Mouse (Mus musculus) brain, adult 10 weeks (tissue): Measurements from ENCODE around the gene Itgae. TPM values are rescaled to one million over a fixed set of nuclear protein-coding genes. Genes with fewer than 3 reads are reported as not detected.

Experiments
- polyA plus RNA-seq: library from polyadenylated mRNA; stranded (reverse); fragments of 350-450 nt; fragmentation: Illumina TruSeq; extraction: RNeasy Lipid Tissue Mini Kit (QIAGEN cat#74804); gene quantifications from one replicate; pipeline ENCODE4 v1.2.3, GENCODE M21; 2015; ENCODE audit warnings: low read depth, low replicate concordance

The Itgae gene
- 0.22 TPM for polyA plus RNA-seq

DNA sequence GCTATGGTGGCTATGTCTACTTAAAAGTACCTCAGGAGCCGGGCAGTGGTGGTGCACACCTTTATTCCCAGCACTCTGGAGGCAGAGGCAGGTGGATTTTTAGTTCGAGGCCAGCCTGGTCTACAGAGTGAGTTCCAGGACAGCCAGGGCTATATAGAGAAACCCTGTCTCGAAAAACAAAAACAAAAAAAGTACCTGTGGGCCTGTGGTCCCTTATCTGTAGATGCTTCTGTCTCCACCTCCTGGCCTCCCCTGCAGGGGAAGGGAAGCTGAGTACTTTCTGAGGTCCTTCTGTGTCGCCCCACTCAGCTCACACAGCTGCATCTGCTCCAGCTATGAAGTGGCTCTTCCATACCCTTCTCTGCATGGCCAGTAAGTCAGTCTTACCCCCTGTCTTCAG is at the start of gene Itgae:
TSS of gene Itgae (plus strand) at position 301 of the 400 bp plus-strand sequence.

GRCm38 (mm10) chr11:73047542-73047996 is 42.8 kb upstream of the Itgae start, which contains the start of gene Ncbp3:
TSS of gene Ncbp3 (plus strand) at chr11:73047783.

DNA sequence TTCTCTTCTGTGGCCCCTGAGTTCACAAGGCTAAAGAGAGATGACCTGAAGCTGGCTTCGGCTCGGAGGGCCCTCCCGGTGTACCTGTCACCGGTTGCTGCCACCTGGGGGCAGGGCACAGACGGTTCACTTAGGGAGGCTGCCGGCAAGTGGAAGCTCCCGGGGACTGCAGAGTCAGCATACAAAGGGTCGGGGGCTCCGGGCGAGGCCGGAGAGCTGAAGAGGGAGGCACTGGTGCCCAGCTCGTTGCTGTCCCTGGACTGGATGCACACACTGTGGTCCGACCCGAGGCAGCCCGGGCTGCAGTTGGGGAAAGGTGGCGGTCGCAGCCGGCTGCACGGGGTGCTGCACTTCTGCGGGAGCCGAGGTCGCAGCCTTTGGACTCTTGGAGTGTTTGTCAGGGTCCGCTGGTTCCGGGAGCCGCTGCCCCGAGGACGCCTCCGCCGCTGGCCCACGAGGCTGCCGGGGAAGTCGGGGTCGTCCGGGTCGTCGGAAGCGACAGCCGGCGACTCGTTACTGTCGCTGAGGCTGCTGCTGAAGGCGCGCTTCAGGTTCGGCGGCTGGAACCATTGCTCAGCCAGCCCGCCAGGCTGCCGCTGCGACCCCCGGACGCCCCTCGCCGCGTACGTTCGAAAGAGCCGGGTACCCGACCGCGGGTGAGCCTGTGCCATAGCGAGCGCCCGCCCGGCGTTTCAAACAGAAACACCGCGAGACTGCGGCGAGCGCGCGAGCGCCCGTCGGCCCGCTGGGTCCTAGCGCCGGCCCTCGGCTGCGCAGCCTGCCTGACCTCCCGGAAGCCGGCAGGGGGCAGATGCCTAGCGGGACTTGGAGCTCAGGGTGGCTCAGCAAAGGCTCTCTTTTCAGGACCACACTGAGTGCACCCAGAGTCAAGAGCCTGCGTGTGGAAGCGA is 47.5 kb downstream of the Itgae start, which contains the start of gene Haspin:
TSS of gene Haspin (minus strand) at position 704 of the 911 bp plus-strand sequence.

DNA sequence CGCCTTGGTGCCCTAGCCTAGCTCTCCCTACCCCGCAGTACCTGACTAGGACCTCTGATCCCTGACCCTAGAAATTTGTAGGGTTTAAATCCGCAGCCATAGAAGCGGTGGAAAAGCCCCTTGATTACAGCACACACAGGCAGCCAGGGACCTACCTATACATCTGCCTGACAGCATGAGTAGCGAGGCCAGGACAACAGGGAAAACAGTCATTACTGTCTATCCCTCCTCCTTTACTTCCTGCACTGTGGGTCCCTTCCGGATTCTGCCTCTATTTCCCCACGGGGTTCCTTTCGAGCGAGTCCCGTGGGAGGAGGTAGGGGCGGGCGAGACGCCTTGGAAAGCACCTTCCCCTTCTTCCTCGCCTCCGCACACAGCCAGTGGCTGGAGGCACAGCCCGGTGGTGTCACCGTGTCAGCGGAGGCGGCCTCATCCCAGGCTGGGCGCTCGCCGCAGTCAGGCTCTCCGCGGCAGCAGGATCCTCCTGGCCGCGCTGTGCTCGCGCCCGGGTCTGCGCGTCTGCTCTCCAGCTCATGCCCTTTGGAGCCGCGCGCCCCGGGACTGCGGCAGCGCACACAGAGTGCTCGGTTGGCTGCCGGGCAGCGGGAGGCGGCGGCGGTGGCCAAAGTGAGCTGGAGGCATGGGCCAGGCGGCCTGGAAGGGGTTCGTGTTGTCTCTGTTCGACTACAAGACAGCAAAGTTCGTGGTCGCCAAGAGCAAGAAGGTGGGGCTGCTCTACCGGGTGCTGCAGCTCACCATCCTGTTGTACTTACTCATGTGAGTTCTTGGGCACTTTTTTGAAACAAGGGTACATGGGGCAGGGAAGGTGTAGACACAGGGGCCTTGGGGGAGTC is 69.8 kb downstream of the Itgae start, which contains the start of gene P2rx5:
TSS of gene P2rx5 (plus strand) at position 465 of the 854 bp plus-strand sequence.

GRCm38 (mm10) chr11:73176608-73177508 is 86.5 kb downstream of the Itgae start, which contains the start of the genes Emc6 and Tax1bp3:
TSS of gene Emc6 (minus strand) at chr11:73177037.
TSS of gene Tax1bp3 (plus strand) at chr11:73177083.

Other genes with a start within 250 kb of the Itgae start
- 6.2 TPM for gene Atp2a3, start 129.4 kb upstream of the Itgae start, polyA plus RNA-seq
- 0.18 TPM for gene P2rx1, start 91.5 kb upstream of the Itgae start, polyA plus RNA-seq
- gene Camkk1, start 71.6 kb upstream of the Itgae start, polyA plus RNA-seq: 90.5 TPM
- 4.7 TPM for gene Ncbp3, start 42.8 kb upstream of the Itgae start, polyA plus RNA-seq
- gene Haspin, start 47.7 kb downstream of the Itgae start, polyA plus RNA-seq: 0.15 TPM
- 1.4 TPM for gene P2rx5, start 69.8 kb downstream of the Itgae start, polyA plus RNA-seq
- gene Emc6, start 86.5 kb downstream of the Itgae start, polyA plus RNA-seq: 66.8 TPM
- gene Tax1bp3, start 86.5 kb downstream of the Itgae start, polyA plus RNA-seq: 17.3 TPM
- 14.1 TPM for gene Ctns, start 108.5 kb downstream of the Itgae start, polyA plus RNA-seq
- gene Shpk, start 108.9 kb downstream of the Itgae start, polyA plus RNA-seq: 3.3 TPM
- 0.21 TPM for gene Trpv1, start 143.7 kb downstream of the Itgae start, polyA plus RNA-seq
- 0.49 TPM for gene Trpv3, start 176.8 kb downstream of the Itgae start, polyA plus RNA-seq
- 53.5 TPM for gene Aspa, start 239.0 kb downstream of the Itgae start, polyA plus RNA-seq
- gene Gm49340, start 239.2 kb downstream of the Itgae start, polyA plus RNA-seq: not detected
- not detected for gene Spata22, start 239.2 kb downstream of the Itgae start, polyA plus RNA-seq